Mouse (Mus musculus): Measurements from ENCODE around the gene Utp15.

Gene Utp15

DNA sequence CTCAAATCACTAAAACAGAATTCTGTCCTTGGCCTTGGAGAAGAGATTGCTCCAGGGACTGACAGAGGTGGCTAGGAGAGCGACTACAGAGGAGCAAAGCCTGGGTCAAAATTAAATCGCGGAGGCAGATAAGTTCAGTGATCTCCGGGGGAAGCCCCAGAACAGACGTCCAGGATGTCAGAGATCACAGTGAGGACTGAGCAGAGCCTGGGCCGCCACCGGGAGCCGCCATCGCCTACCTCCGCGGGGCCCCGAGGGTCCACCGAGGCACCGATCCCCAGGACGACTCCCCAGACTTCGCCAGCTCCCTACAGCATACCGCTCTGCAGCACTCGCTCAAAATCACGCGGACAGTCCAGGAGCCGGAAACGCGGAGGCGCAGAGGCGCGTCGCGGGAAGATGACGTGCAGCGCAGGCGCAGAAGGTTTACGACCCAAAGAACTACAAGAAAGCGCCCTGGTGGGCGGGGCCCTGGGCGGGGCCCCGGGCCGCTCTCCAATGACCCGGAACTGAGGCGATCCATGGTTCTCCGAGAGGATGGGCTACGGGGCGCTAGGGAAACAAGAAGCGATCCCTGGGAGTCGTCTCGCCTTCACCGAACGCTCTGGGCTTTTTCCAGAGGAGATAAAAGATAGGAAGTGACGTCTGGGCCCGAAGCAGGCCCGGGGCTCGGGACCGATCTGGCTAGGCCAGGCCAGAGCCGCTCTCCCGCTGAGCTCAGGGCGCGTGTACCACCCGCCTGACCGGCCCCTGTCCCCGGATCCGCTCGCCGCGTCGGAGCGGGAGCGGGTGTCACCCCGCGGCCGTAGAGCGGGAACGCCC lies at the start of gene Utp15, which contains the start of gene Ankra2:
Gene Utp15 (minus strand): TSS at position 406 of the 822 bp plus-strand sequence.
Gene Ankra2 (plus strand): TSS at position 439 of the 822 bp plus-strand sequence.
- peak; percentile 97 for DNase-seq (ENCODE audit: low read depth)

DNA sequence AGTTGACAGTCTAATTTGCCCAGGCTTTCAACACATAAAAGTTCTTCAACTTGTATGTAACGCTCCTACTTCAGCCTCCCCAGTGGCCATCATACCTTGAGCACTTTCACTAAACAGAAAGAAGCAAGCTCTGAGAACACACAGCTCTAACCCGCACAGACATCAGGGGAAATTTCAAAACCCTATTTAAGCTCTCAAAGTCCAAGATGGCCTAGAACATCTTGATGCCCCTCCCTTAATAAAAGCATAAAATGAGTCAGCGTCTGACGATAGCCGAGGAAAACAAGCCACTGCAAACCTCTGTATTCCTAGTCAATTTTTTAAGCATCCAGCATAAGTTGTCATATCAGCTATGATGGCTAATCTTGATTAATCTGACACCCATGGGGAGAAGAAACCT lies 48.8 kb upstream of the Utp15 start:
- no peak for DNase-seq (ENCODE audit: low read depth)

DNA sequence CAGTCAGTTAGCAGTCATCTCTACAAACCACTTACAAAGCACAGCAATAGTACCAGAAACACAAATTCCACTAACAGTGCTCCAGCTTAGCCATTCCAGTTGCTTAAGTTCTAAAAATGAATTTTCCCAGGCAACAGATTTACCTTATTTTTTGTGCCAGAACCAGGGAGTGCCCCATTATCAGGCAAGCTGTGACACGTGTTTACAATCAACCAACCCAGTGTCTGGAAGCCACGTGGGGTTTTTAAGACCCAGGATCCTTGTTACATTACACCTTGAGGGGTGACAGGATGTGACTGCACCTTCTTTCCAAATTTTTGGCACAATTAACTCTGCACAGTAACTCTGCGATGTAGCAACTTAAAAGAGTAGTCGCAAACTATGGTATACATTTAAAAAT lies 45.9 kb upstream of the Utp15 start:
- no peak for DNase-seq (ENCODE audit: low read depth)

DNA sequence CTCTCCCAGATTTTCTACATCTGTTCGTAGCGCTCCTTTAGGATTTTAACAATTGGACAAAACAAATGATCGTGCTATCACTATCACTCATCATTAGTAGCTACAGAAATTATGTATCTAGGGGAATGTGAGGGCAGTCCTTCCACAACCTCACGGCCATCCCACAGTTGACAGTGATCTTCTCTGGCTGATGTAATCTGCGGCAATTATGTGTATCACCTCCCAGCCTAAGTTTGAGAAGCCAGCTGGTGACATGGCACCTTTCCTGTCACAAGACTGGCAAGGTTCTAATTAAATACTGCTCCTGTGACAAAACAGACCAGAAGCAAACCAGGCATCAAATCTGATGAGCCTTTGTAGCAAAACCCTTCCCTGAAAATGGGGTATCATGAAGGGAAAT lies 45.2 kb upstream of the Utp15 start:
- DNase-seq (ENCODE audit: low read depth) = no peak

DNA sequence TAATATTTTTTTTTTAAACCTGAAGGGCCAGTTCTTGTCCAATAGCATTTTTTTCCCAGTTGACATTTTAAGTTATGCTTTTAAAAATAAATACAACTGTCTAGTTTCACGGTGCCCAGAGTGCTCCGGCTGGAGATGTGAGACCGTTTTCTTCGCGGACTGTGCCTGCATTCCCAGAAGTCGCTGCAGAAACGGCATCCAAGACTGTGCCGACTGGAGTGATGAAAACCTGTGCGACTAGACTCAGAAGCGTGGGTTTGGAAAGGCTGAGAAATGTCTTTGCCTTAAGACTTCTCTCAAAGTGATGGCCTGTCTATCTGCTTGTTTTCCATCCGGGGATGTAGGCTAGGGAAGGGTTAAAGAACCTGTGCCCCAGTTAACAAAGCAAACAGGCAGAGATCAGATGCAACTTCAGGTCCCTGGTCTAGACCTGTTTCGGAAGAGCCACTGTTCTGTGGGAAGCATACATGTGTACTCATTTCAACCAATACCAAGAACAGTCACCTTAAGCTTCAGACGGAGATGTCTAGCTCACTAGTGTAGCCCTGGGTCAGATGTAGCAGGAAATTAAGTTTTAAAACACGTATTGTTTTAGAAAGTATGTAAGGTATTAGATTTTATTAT lies 44.1 kb upstream of the Utp15 start:
- no peak for DNase-seq (ENCODE audit: low read depth)

DNA sequence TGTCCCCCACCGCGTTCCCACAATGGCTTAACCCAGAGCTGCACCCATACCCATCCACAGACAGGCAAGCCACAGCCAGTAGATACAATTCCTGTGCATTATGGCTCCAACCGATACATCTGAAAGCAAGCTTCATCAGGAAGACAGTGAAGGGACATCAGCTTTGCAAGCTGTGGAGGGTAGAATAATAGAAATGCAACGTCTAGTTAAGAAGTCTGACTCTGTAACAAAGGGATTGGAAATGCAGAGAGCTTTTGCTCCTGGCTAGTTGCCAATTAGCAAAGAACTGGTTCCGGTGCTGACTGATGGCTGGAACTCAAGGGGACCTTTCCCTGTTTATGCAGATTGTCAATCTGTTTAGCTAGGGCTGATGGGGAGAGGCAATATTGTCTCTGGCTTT lies 43.6 kb upstream of the Utp15 start:
- DNase-seq (ENCODE audit: low read depth) = no peak

DNA sequence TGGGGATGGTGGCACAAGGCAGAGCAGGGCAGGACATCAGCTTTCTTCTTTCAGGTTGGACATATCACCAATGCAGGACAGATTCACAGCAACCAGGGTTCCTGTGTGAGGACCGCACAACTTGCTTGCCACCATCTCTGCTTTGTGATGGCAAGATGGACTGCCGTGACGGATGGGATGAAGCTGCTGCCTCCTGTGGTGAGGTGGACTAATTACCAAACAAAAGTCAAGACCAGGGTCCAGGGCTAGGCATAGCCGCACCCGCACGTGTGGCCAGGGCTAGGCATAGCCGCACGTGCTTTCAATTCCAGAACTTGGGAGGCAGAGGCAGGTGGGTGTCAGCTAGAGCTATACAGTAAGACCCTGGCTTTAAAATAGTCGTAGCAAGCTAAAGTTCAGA lies 42.4 kb upstream of the Utp15 start:
- no peak for DNase-seq (ENCODE audit: low read depth)

DNA sequence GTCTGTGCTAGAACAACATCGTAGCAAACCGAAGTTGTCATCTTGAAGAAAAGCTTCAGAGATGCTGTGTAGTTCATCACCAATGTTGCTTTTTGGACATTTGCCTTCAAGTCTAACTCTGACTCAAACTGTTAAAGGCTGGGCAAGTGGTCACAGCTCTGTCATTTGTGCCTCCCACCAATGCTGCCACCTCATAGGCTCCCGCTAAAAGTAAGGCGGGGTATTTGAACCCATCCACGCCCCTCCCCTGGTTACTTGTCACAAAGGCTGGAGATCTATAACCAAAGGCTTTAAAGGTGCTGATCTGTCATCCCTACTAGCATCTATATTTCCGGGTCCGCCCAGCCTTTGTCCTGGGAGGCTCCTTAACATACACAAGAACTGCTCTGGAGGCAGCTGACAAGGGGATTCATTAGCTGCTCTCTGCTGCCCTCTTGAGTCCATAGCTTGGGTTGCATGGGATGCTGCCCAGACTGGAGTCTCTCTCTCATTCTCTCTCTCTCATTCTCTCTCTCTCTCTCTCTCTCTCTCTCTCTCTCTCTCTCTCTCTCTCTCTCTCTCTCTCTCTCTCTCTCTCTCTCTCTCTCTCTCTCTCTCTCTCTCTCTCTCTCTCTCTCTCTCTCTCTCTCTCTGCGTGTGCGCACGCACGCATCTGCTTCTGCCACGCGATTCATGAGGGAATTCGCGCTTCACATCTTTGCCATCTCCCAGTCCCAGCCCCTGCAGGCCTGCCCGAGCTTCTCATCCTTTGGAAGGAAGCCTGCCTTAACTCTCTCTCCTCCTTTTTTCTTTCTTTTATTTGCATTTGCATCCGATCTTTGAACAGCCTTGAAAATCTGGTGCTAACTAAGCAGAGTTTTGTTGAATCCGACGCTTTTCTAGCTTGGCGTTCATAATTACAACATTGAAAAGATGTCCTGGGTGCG lies 36.3 kb upstream of the Utp15 start:
- DNase-seq (ENCODE audit: low read depth) = peak; percentile 80

DNA sequence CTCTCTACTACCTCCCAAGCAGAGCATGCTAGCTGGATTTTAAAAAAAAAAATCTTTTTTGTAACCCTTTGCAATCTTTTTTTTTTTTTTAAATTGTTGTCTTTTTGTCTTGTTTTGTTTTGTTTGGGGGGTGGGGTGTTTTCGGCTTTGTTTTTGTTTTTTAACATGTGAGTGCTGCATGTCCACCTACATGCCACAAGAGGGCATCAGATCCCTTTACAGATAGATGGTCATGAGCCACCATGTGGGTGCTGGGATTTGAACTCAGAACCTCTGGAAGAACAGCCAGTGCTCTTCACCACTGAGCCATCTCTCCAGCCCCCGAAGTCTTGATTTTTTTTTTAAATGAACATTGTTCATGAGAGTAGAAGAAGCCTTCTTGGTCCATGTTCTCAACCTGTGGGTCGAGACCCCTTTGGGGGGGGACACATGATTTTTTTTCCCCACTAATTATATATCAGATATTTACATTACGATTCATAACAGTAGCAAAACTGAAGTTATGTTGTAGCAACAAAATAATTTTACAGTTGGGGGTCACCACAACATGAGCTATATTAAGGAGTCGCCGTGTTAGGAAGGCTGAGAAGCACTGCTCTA lies 35.1 kb upstream of the Utp15 start:
- no peak for DNase-seq (ENCODE audit: low read depth)

DNA sequence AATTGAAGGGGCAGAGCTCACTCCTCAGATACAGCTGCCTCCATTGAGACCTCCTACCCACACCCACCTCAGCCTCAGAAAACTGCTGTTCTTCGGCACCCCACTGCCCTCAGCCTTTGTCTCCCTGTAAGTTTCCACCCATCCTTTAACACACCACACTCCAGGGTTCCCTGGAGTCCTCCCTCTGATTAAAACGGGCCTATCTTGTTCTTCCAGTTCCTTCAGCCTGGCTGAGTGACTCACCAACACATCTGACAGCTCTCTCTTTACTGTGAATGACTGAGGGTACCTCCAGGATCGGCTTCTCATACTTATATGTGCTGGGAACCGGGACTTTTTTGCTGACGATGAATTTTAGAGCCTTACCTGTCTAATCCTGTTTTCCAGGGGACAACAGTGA lies 33.2 kb upstream of the Utp15 start:
- DNase-seq (ENCODE audit: low read depth) = no peak

DNA sequence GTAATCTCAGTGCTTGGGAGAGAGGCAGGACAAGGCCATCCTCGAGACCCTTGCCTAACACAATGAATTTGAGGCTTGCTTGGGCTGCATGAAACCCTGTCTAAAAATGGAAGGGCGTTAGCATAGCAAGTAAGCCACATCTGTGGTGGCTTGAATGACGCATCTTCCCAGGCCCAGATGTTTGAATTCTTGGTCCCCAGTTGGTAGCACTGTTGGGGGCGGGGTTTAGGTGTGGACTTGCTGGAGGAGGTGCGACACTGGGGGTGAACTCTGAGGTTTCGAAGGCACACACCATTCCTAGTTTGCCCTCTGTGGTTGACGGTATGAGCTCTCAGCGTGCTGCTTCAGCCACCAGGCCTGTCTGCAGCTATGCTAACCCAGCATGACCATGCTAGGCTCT lies 28.9 kb upstream of the Utp15 start:
- DNase-seq (ENCODE audit: low read depth) = no peak

DNA sequence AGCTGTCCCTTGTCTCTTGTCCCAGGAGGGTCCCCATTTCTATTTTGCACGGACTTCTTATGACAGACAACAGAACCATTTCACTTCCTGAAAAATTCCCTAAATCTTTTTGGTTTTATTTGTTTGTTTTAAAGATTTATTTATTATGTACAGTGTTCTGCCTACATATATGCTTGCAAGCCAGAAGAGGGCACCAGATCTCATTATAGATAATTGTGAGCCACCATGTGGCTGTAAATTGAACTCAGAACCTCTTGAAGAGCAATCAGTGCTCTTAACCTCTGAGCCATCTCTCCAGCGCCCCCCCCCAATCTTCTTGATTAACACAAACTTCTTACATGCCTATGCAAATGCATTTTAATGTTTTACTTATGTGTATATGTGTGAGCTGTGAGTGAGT lies 27.9 kb upstream of the Utp15 start:
- DNase-seq (ENCODE audit: low read depth) = no peak

DNA sequence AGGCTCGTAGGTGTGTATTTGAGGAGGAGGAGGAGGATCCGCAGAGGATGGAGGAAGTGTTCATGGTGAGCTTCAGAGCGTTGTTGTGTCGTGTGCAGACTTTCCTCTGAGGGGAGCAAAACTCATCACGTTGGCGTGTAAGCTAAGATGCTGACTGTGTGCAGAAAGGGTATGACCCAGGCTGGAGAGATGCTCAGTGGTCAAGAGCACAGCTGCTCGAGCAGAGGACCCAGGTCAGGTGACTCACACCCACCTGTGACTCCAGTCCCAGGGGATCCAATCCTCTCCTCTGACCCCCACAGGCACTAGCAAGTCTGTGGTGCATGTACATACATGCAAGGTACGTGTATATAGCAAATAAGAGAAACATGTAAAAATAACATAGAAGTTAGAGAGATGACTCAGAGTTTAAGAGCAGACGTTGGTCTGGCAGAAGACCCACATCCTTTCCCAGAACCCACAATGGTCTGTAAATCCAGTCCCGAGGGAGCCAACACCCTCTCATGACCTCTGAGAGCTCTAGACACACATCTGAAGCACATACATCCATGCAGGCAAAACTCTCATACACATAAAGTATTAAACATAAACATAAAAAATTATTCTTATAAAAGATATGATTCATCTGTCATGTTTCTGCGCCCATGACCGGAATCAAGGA lies 18.3 kb upstream of the Utp15 start:
- DNase-seq (ENCODE audit: low read depth) = no peak

DNA sequence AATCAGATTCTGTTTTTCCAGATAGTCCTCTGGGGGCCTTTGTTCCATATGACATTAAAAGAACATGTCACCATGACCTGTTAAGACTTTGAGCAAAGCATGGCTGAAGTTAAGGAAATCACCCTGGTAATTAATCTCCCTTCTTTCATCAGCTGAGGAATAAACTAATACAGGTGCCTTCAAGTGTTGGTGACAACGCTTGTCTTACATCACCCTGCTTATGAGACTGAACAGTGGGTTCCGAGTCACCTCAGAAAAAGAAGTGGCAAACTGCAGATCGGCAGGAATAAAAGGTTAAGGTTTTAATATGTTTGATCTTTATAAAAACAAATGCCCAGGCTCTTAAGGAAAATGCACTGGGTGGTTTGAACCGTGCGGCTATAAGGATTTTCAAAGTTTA lies 16.8 kb upstream of the Utp15 start, which contains the start of gene Gm21976:
Gene Gm21976 (plus strand): TSS at position 202 of the 400 bp plus-strand sequence.
- DNase-seq (ENCODE audit: low read depth) = no peak

DNA sequence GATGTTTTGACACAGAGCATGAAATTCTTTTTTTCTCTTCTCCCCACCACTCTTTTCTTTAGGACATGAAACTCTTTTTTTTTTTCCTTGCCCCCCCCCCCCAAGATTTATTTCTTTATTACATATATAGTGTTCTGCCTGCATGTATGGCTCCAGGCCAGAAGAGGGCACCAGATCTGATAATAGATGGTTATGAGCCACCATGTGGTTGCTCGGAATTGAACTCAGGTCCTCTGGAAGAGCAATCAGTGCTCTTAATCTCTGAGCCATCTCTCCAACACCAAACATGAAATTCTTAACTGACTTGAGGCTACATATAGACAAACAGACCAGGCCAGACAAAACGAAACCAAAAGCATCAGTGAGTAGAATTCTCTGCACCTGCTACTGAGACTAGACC lies 14.7 kb upstream of the Utp15 start:
- no peak for DNase-seq (ENCODE audit: low read depth)

DNA sequence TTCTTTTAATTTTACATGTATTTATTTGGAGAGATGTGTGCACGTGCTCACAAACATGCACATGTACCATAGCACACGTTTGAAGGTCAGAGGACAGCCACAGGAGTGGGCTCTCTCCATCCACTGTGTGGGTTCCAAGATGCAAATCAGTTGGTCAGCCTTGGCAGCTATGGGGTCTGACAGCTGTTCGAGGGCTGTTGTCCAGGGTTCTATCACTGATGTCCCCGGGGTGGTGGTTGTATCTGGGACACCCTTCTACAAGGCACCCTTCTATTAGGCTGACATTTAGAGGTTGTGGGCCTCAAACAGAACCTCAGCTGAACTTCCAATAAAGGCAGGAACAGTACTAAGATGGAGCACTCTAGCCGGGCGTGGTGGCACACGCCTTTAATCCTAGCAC lies 13.4 kb upstream of the Utp15 start:
- no peak for DNase-seq (ENCODE audit: low read depth)

DNA sequence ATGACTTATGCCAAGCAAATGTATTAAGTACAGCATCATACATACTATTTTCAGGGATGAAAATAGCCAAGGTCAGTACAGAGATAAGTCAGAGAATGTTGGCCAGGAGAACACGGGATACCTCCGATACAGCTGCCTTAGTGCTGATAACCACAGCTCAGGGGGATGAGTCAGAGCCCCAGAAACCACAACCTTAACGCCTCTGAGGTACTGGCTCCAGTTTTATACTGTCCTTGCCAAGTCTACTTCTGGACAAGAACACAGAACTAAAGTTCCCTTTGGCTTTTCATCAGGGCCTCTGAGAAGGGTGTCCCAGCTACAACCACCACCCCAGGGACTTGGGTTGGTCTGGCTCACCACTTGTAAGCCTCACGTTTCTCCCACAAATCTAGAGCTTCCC lies 12.8 kb upstream of the Utp15 start:
- no peak for DNase-seq (ENCODE audit: low read depth)

DNA sequence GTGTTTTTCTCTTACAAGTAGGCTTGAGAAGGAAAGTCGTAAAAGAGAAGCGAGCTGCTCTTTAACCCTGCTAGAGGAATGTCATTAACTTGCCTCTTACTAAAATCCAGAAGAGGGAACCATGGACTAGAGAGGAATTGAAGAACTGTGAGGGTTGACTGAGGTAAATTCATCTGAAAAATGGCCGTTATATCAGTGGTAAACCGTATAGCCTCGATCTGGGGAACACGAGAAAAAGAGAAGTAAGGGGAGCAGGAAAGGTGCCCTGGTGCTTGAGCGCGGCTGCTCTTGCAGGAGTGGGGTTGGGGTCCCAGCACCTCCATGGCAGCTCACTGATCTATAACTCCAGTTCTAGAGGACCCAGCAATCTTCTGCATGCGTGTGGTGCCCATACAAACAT lies 11.2 kb upstream of the Utp15 start:
- no peak for DNase-seq (ENCODE audit: low read depth)

DNA sequence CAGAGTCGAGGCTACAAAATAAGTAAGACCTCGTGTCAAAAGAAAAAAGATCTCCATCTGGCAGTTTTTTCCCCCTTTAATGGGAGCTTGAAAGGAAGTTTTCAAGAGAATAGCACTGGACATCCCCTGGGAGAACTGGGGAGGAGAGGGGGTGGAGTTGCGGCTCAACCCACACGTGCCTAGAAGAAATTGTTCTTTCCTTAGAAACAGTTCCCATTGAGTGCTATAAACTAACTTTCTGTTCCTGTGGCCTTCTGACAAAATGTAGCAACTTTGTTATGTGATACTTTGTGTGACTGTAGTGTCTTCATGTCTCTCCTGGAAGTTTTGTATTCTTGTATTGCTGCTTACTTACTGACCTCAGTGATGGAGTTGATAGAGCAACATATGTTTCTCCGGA lies 1.3 kb upstream of the Utp15 start:
- no peak for DNase-seq (ENCODE audit: low read depth)

DNA sequence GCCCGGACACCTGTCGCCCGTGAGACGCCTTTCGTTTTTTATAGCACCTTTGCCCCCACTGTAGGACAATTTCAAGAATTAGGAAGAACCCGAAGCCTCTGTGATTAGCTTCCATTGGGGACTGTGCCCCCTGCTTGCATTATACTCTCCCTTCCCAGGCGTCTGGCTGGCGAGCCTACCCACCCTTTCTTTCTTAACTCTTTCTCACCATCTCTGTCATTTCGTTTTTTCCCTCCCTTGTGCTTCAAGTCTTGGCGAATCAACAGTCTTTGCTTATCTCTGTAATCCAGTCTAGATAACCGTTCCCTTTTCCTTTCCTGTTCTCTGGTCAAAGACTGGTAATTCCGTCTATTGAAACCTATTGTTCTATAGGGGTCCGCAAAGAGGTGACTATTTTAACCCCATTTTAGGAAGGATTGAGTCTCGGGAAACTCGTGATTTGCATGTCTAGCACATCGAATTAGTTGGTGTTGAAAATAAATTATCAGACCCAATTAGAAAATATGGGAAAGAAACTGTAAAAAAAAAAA lies 682 bp upstream of the Utp15 start:
- DNase-seq (ENCODE audit: low read depth) = no peak

DNA sequence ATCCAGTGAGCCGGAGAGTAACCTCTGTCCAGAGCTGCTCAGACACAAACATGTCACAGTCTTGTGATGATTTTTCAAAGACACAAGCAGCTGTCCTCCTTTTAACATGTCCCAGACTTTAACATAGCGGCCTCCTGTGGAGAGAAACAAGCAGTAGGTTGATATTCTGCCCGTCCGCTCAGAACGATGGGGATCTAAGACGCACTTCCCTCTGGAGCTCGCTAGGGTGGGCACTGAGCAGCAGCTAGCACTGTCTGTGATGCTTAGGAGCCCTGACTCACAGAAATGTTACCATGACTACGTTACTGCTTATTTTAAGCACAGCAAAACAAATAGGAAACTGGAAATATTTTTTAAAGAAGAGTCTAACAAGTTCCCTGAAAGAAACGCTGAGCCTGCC lies 7.9 kb downstream of the Utp15 start:
- no peak for DNase-seq (ENCODE audit: low read depth)
